Mouse (Mus musculus): ENCODE measurements around the gene Dmd.

GRCm38 (mm10) chrX:83487598-83487997, 538.9 kb downstream of the Dmd start, which contains the start of gene Tsga8:
- no peak for TF ChIP-seq CTCF (IDR thresholded peaks at IDR 0.05; ENCODE audit: low read depth)
- no peak for TF ChIP-seq EP300 (IDR thresholded peaks at IDR 0.05; ENCODE audit: low read depth)
